Mouse (Mus musculus) ovary, postnatal 36 days (tissue): ENCODE results near the gene Btg4.
A peak's percentile ranks its signal among the peaks of the same experiment; 100 is the strongest.
"Not testable (repeated sequence)": the region's sequence is repeated elsewhere in the genome, so short reads cannot be mapped to it uniquely, and the experiment has no call there.

Experiments used
- DNase-seq: peaks from one replicate; pipeline ENCODE4 v3.0.0; 2022; ENCODE audit warnings: low spot score, mixed read lengths

The Btg4 gene

GRCm38 (mm10) chr9:51081614-51082013, 20.9 kb downstream of the Btg4 start:
- DNase-seq = no peak

GRCm38 (mm10) chr9:51093697-51094096, 33.0 kb downstream of the Btg4 start:
- no peak for DNase-seq

- DNase-seq = peak; percentile 14
These were observed 35.6 kb downstream of the Btg4 start for GRCm38 (mm10) chr9:51096306-51096705.

GRCm38 (mm10) chr9:51101756-51102425, 41.2 kb downstream of the Btg4 start, which contains the start of gene 4833427G06Rik:
Gene 4833427G06Rik (minus strand): TSS chr9:51102078.
- peak; percentile 71 for DNase-seq

- DNase-seq = peak; percentile 63
These were observed 42.5 kb downstream of the Btg4 start for GRCm38 (mm10) chr9:51102963-51103807.

- DNase-seq = peak; percentile 68
These were observed 43.3 kb downstream of the Btg4 start for GRCm38 (mm10) chr9:51103808-51104514.

- no peak for DNase-seq
These were observed 45.0 kb downstream of the Btg4 start for GRCm38 (mm10) chr9:51105751-51106150.

- no peak for DNase-seq
These were observed 54.1 kb downstream of the Btg4 start for GRCm38 (mm10) chr9:51114767-51115166.

- peak; percentile 41 for DNase-seq
These were observed 76.3 kb downstream of the Btg4 start for GRCm38 (mm10) chr9:51136985-51137384.

GRCm38 (mm10) chr9:51137432-51137831, 76.7 kb downstream of the Btg4 start:
- no peak for DNase-seq

GRCm38 (mm10) chr9:51137836-51138235, 77.1 kb downstream of the Btg4 start:
- no peak for DNase-seq

- DNase-seq = no peak
These were observed 77.6 kb downstream of the Btg4 start for GRCm38 (mm10) chr9:51138301-51138700.

- DNase-seq = not testable (repeated sequence)
These were observed 78.7 kb downstream of the Btg4 start for GRCm38 (mm10) chr9:51139401-51139800.

- DNase-seq = no peak
These were observed 80.0 kb downstream of the Btg4 start for GRCm38 (mm10) chr9:51140711-51141110.

GRCm38 (mm10) chr9:51143437-51143836, 82.7 kb downstream of the Btg4 start:
- DNase-seq = no peak

- no peak for DNase-seq
These were observed 83.5 kb downstream of the Btg4 start for GRCm38 (mm10) chr9:51144218-51144617.

- DNase-seq = no peak
These were observed 85.8 kb downstream of the Btg4 start for GRCm38 (mm10) chr9:51146496-51146895.

GRCm38 (mm10) chr9:51147294-51147693, 86.6 kb downstream of the Btg4 start:
- no peak for DNase-seq

- peak; percentile 36 for DNase-seq
These were observed 91.5 kb downstream of the Btg4 start for GRCm38 (mm10) chr9:51152079-51152752.

GRCm38 (mm10) chr9:51161771-51162388, 101.2 kb downstream of the Btg4 start:
- peak; percentile 72 for DNase-seq

- DNase-seq = no peak
These were observed 103.3 kb downstream of the Btg4 start for GRCm38 (mm10) chr9:51163989-51164388.
